In the genomic region with DNA sequence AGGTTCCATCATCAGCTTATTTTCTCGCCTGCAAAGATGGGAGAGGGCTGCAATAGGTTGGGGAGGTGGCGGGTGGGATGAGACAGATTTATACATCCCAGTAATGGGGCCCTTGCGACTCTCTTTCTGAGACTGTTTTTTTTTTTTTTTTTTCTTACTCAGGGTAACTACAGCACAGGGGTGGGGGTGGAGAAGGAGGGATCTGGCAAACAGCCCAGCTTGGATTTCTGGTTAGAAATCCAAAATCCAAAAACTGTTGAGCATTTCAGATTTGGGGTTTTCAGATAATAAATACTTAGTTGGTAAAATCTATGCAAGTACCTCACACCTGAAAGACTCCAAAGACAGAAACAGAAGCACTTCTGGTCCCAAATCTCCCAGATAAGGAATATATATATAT, we compare ENCODE assay signal across 17 mouse cellular contexts. TPM values are rescaled to one million over a fixed set of nuclear protein-coding genes. Genes with fewer than 3 reads are reported as not detected.
"Had no signal": no experiment of that assay in that cellular context is flagged by ENCODE, and none has a peak within 500 bp of the region (broad histone marks: within the 10 kb centered on the region; RNA-seq: fewer than 3 reads in every experiment).

No protein-coding gene starts in this region.

- H3K4me2 ChIP-seq: kidney, embryonic 15.5 days; limb, embryonic 13.5 days; liver, embryonic 13.5 days; lung, embryonic 15.5 days; midbrain, embryonic 12.5 days; midbrain, embryonic 15.5 days had no signal

- H3K27ac ChIP-seq: kidney, embryonic 15.5 days; limb, embryonic 13.5 days; liver, embryonic 13.5 days; lung, embryonic 15.5 days; macrophage; midbrain, embryonic 12.5 days; midbrain, embryonic 15.5 days had no signal

- H3K36me3 ChIP-seq: kidney, embryonic 15.5 days; limb, embryonic 13.5 days; liver, embryonic 13.5 days; lung, embryonic 15.5 days; midbrain, embryonic 12.5 days; midbrain, embryonic 15.5 days had no signal

- H3K4me3 ChIP-seq: kidney, embryonic 15.5 days; limb, embryonic 13.5 days; liver, embryonic 13.5 days; lung, embryonic 15.5 days; midbrain, embryonic 12.5 days; midbrain, embryonic 15.5 days had no signal

- H3K27me3 ChIP-seq: kidney, embryonic 15.5 days; limb, embryonic 13.5 days; liver, embryonic 13.5 days; lung, embryonic 15.5 days; midbrain, embryonic 12.5 days; midbrain, embryonic 15.5 days had no signal

- H3K9ac ChIP-seq: kidney, embryonic 15.5 days; limb, embryonic 13.5 days; liver, embryonic 13.5 days; lung, embryonic 15.5 days; midbrain, embryonic 12.5 days; midbrain, embryonic 15.5 days had no signal

- H3K4me1 ChIP-seq: kidney, embryonic 15.5 days; liver, embryonic 13.5 days; lung, embryonic 15.5 days had no signal

- H3K9me3 ChIP-seq: limb, embryonic 13.5 days; liver, embryonic 13.5 days; lung, embryonic 15.5 days; midbrain, embryonic 12.5 days; midbrain, embryonic 15.5 days had no signal

- DNase-seq: kidney, adult 11 months; kidney, adult 8-10 months; kidney, postnatal 10 days; kidney, postnatal 36 days; left cerebral cortex, postnatal 4 days; liver, embryonic 13.5 days; lung, postnatal 14 days; thymus, adult 18-20 months; thymus, postnatal 36 days had no signal

- ATAC-seq: midbrain, embryonic 15.5 days had no signal

RNA-seq across cellular contexts. Expression of a gene that starts 47.6 kb away (rescaled TPM):
- total RNA-seq: megakaryocyte, adult 5-6 weeks had no signal
- polyA plus RNA-seq: liver, embryonic 13.5 days; neural tube, embryonic 14.5 days had no signal
